Comparison of ENCODE assay signal across 28 mouse cellular contexts in the genomic region with DNA sequence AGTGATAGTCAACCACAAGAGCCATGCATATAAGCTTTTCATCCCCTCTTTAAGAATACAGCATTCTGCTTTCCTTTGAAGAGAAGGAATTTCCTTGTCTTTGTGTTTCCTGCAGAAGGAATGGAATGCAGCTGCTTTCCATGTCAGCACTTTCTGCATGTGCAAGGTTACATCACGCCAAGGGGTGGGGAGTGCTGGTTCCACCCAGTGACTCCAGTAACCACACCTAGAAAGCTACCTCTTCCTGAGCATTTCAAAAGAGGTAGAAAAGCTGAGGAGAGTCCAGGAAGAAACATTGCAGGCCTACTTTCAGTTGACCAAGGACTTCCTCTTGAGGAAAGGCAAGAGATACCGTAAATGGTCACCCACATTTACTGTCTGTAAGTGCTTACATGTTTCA. TPM values are rescaled to one million over a fixed set of nuclear protein-coding genes. Genes with fewer than 3 reads are reported as not detected.
DNase-seq lines count a peak whose midpoint lies in the region; ATAC-seq and TF ChIP-seq lines count a peak whose summit lies in the region.
"Had no signal": no experiment of that assay in that cellular context is flagged by ENCODE, and none has a peak within 500 bp of the region (broad histone marks: within the 10 kb centered on the region; RNA-seq: fewer than 3 reads in every experiment).

No protein-coding gene starts in this region.

- no peak overlapping the region for H3K9ac ChIP-seq in stomach, postnatal 0 days (ENCODE audit: low read length)
- H3K9ac ChIP-seq: embryonic facial prominence, embryonic 13.5 days; forebrain, embryonic 12.5 days; heart, embryonic 15.5 days; hindbrain, embryonic 14.5 days; limb, embryonic 13.5 days; liver, embryonic 12.5 days; lung, embryonic 15.5 days; neural tube, embryonic 12.5 days had no signal

- TF ChIP-seq CTCF in lung, adult 2 months (IDR thresholded peaks at IDR 0.05; ENCODE audit: insufficient read depth, low read length): no peak
- TF ChIP-seq CTCF in stomach, postnatal 0 days (IDR thresholded peaks at IDR 0.05; ENCODE audit: low read depth): no peak

- H3K4me3 ChIP-seq in lung, adult 2 months (replicated peaks; ENCODE audit: extremely low read depth, low read depth, low read length): no peak overlapping the region
- no peak overlapping the region for H3K4me3 ChIP-seq in stomach, postnatal 0 days (ENCODE audit: low read depth, low read length)
- H3K4me3 ChIP-seq: embryonic facial prominence, embryonic 13.5 days; erythroblast, embryonic 14.5 days; forebrain, embryonic 12.5 days; heart, embryonic 15.5 days; limb, embryonic 13.5 days; liver, embryonic 12.5 days; lung, embryonic 15.5 days; neural tube, embryonic 12.5 days had no signal

- WGBS in lung, adult 2 months: 53% methylated on average over 2 of the region's 2 CpGs
- 63% methylated on average over 2 of the region's 2 CpGs for WGBS in stomach, postnatal 0 days

- H3K36me3 ChIP-seq in stomach, postnatal 0 days (ENCODE audit: control insufficient read depth, insufficient read depth, low read length): no peaks in the 10 kb centered on the region
- H3K36me3 ChIP-seq: embryonic facial prominence, embryonic 13.5 days; forebrain, embryonic 12.5 days; heart, embryonic 15.5 days; limb, embryonic 13.5 days; liver, embryonic 12.5 days; lung, embryonic 15.5 days; neural tube, embryonic 12.5 days had no signal

- peak; percentile 41 for TF ChIP-seq EP300 in stomach, postnatal 0 days (optimal IDR thresholded peaks at IDR 0.05)

- peak; percentile 21 to 48 for DNase-seq in lung, adult 18-20 months
- no peak for DNase-seq in lung, adult 2 months
- DNase-seq in ZHBTc4 (ENCODE audit: low read depth, low spot score) (peak; percentile 80), adipocyte (ENCODE audit: low spot score) (no peak)
- peak; percentile 19 for DNase-seq in lung, postnatal 10 days
- peak; percentile 51 for DNase-seq in stomach, postnatal 0 days (ENCODE audit: low spot score)
- DNase-seq in retina, embryonic 14.5 days (ENCODE audit: low spot score): no peak
- DNase-seq in urinary bladder, adult 18-20 months (ENCODE audit: low spot score in 2 of 2): no peak
- DNase-seq: adrenal gland, adult 8-10 months; cerebellum, adult 11-12 months; cerebellum, postnatal 10 days; gastrocnemius, postnatal 14 days; heart, postnatal 4 days; kidney, adult 8-10 months; midbrain, embryonic 14.5 days; retina, postnatal 1 day; thymus, postnatal 36 days had no signal

- no peak for TF ChIP-seq POLR2A in lung, adult 2 months (IDR thresholded peaks at IDR 0.05; ENCODE audit: borderline replicate concordance, extremely low read depth, low read depth, low read length)

- no peaks in the 10 kb centered on the region for H3K27me3 ChIP-seq in stomach, postnatal 0 days (ENCODE audit: control insufficient read depth, insufficient read depth, low read length)
- H3K27me3 ChIP-seq: embryonic facial prominence, embryonic 13.5 days; forebrain, embryonic 12.5 days; heart, embryonic 15.5 days; limb, embryonic 13.5 days; liver, embryonic 12.5 days; lung, embryonic 15.5 days; neural tube, embryonic 12.5 days had no signal

- no peaks in the 10 kb centered on the region for H3K4me1 ChIP-seq in lung, adult 2 months (ENCODE audit: control insufficient read depth, insufficient read depth, low read length)
- no peaks in the 10 kb centered on the region for H3K4me1 ChIP-seq in stomach, postnatal 0 days (replicated peaks; ENCODE audit: control insufficient read depth, insufficient read depth)
- H3K4me1 ChIP-seq: forebrain, embryonic 12.5 days; liver, embryonic 12.5 days; neural tube, embryonic 12.5 days had no signal

- ATAC-seq in stomach, postnatal 0 days (ENCODE audit: low FRiP score, low TSS enrichment): peak; percentile 60; the same call in 1 of the 2 replicates
- ATAC-seq: liver, embryonic 12.5 days had no signal

- H3K27ac ChIP-seq in stomach, postnatal 0 days (replicated peaks): no peak overlapping the region
- H3K27ac ChIP-seq: embryonic facial prominence, embryonic 13.5 days; forebrain, embryonic 12.5 days; heart, embryonic 15.5 days; hindbrain, embryonic 14.5 days; limb, embryonic 13.5 days; liver, embryonic 12.5 days; lung, embryonic 15.5 days; neural tube, embryonic 12.5 days had no signal

- H3K9me3 ChIP-seq in stomach, postnatal 0 days (ENCODE audit: control insufficient read depth, low read length): no peaks in the 10 kb centered on the region
- H3K9me3 ChIP-seq: embryonic facial prominence, embryonic 13.5 days; forebrain, embryonic 12.5 days; heart, embryonic 15.5 days; limb, embryonic 13.5 days; liver, embryonic 12.5 days; lung, embryonic 15.5 days; neural tube, embryonic 12.5 days had no signal

- no peak overlapping the region for H3K4me2 ChIP-seq in stomach, postnatal 0 days (replicated peaks; ENCODE audit: low read depth)
- H3K4me2 ChIP-seq: embryonic facial prominence, embryonic 13.5 days; forebrain, embryonic 12.5 days; heart, embryonic 15.5 days; hindbrain, embryonic 14.5 days; limb, embryonic 13.5 days; liver, embryonic 12.5 days; lung, embryonic 15.5 days; neural tube, embryonic 12.5 days had no signal

RNA-seq across cellular contexts. Expression of a gene that starts 8.1 kb away (rescaled TPM):
- polyA plus RNA-seq in lung, adult 2 months (2012; rRNA removed): not detected in 2 replicates
- 0.12 and 0.17 TPM in 2 replicates for polyA plus RNA-seq in stomach, postnatal 0 days (2015; fragmentation: Nextera tagmentation; extraction: Ambion mirVana)
- polyA plus RNA-seq: erythroblast, embryonic 14.5 days; hindbrain, embryonic 14.5 days; intestine, embryonic 14.5 days; liver, embryonic 12.5 days; stomach, embryonic 14.5 days had no signal

RNA-seq across cellular contexts. Expression of a gene that starts 39.1 kb away (rescaled TPM):
- polyA plus RNA-seq in lung, adult 2 months (2012; rRNA removed): 0.02 and 1.2 TPM in 2 replicates
- 3.2 and 3.3 TPM in 2 replicates for polyA plus RNA-seq in stomach, postnatal 0 days (2015; fragmentation: Nextera tagmentation; extraction: Ambion mirVana)
- polyA plus RNA-seq: embryonic facial prominence, embryonic 13.5 days; erythroblast, embryonic 14.5 days; forebrain, embryonic 12.5 days; hindbrain, embryonic 14.5 days; limb, embryonic 13.5 days; midbrain, embryonic 14.5 days; neural tube, embryonic 12.5 days had no signal

Comparison
In these comparisons a context has a peak if more than half of its experiments do, and no peak if none do; other contexts are left out.
1. DNase-seq: peak in lung, adult 18-20 months (2 of 2), ZHBTc4 (single experiment), lung, postnatal 10 days (single experiment) and stomach, postnatal 0 days (single experiment); none in lung, adult 2 months (single experiment), retina, embryonic 14.5 days (single experiment), urinary bladder, adult 18-20 months (0 of 2) and adipocyte (single experiment).